Mouse (Mus musculus) forebrain, embryonic 15.5 days (tissue): ENCODE measurements around the gene Gm21698. TPM values are rescaled to one million over a fixed set of nuclear protein-coding genes. Genes with fewer than 3 reads are reported as not detected.

Experiments
- polyA plus RNA-seq: library from polyadenylated mRNA; unstranded; fragments of >200 nt; fragmentation: Nextera tagmentation; extraction: Ambion mirVana; gene quantifications from 2 replicates; pipeline ENCODE4 v1.2.1, GENCODE M21; 2015

The Gm21698 gene
- polyA plus RNA-seq, 1 experiment from 2014 or later: not detected

Other genes starting within 250 kb of the Gm21698 start
- 48.7 and 49.3 TPM in 2 replicates for gene Actr3b, start 228.7 kb downstream of the Gm21698 start, polyA plus RNA-seq
- not detected in 2 replicates for gene Gm21663, start 46.3 kb downstream of the Gm21698 start, polyA plus RNA-seq
- gene Gm21671, start 34.2 kb downstream of the Gm21698 start, polyA plus RNA-seq: not detected in 2 replicates
- gene Gm21680, start 16.0 kb downstream of the Gm21698 start, polyA plus RNA-seq: 0.05 TPM in 1 of 2 replicates, not detected in the other
- gene Gm1979, start 16.1 kb upstream of the Gm21698 start, polyA plus RNA-seq: not detected in 2 replicates
- gene Gm5862, start 34.3 kb upstream of the Gm21698 start, polyA plus RNA-seq: not detected in 2 replicates
- gene Speer4a, start 50.9 kb upstream of the Gm21698 start, polyA plus RNA-seq: 0.06 TPM in 1 of 2 replicates, not detected in the other
- not detected in 2 replicates for gene Gm7347, start 69.9 kb upstream of the Gm21698 start, polyA plus RNA-seq
- gene Gm10471, start 100.6 kb upstream of the Gm21698 start, polyA plus RNA-seq: not detected in 2 replicates
- not detected in 2 replicates for gene 5031410I06Rik, start 116.7 kb upstream of the Gm21698 start, polyA plus RNA-seq
- gene Gm10220, start 132.8 kb upstream of the Gm21698 start, polyA plus RNA-seq: 0.06 TPM in 1 of 2 replicates, not detected in the other